ENCODE assay signal across 19 mouse cellular contexts in the genomic region with DNA sequence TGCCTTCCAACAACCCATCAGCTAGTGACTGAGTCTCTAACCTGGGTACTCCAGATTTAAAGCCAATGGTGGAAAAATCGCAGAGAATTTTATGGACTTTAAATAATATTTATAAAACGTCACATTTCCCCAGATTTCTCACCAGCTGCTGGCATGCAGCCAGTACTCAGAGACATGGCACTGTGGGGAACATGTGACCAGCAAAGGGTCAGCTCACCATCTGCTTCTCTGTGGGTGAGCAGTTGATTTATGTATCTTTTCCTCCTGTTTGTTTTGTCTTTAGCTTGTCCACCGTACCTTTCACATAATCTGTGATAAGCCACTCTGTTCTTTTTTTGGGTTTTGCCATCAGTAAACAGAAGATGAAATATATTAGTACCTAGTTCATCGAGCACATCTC.
A peak's percentile ranks its signal among the peaks of the same experiment; 100 is the strongest.
DNase-seq lines count a peak whose midpoint lies in the region; ATAC-seq and TF ChIP-seq lines count a peak whose summit lies in the region.
"Had no signal": no experiment of that assay in that cellular context is flagged by ENCODE, and none has a peak within 500 bp of the region (broad histone marks: within the 10 kb centered on the region; RNA-seq: fewer than 3 reads in every experiment).

No protein-coding gene starts in this region.

- H3K27ac ChIP-seq in heart, embryonic 13.5 days (replicated peaks): no peak overlapping the region
- H3K27ac ChIP-seq in heart, adult 2 months: no peak overlapping the region
- H3K27ac ChIP-seq in midbrain, postnatal 0 days (ENCODE audit: low read depth, low read length): no peak overlapping the region
- H3K27ac ChIP-seq in midbrain, embryonic 10.5 days (replicated peaks): no peak overlapping the region
- H3K27ac ChIP-seq: embryonic facial prominence, embryonic 10.5 days; forebrain, embryonic 12.5 days; hindbrain, embryonic 13.5 days; intestine, embryonic 15.5 days; limb, embryonic 15.5 days; liver, embryonic 15.5 days; stomach, postnatal 0 days had no signal

- no peak for ATAC-seq in heart, embryonic 13.5 days (ENCODE audit: extremely low read depth, insufficient number of reproducible peaks, low FRiP score, low TSS enrichment)
- ATAC-seq in midbrain, postnatal 0 days (ENCODE audit: low FRiP score): no peak
- ATAC-seq: intestine, embryonic 15.5 days had no signal

- TF ChIP-seq POLR2A in heart, adult 2 months (IDR thresholded peaks at IDR 0.05; ENCODE audit: insufficient read depth, low read depth, low read length): no peak

- H3K4me3 ChIP-seq in heart, embryonic 13.5 days: no peak overlapping the region
- no peak overlapping the region for H3K4me3 ChIP-seq in heart, adult 2 months
- no peak overlapping the region for H3K4me3 ChIP-seq in midbrain, postnatal 0 days (ENCODE audit: low read depth, low read length)
- H3K4me3 ChIP-seq in midbrain, embryonic 10.5 days: no peak overlapping the region
- H3K4me3 ChIP-seq: embryonic facial prominence, embryonic 10.5 days; forebrain, embryonic 12.5 days; heart, embryonic 12.5 days; hindbrain, embryonic 13.5 days; intestine, embryonic 15.5 days; limb, embryonic 15.5 days; liver, embryonic 15.5 days had no signal

- peak overlapping the region; percentile 21; the same call in 1 of the 2 replicates for H3K9ac ChIP-seq in heart, embryonic 13.5 days
- no peak overlapping the region for H3K9ac ChIP-seq in heart, adult 2 months (ENCODE audit: low read depth, low read length)
- H3K9ac ChIP-seq in midbrain, postnatal 0 days (replicated peaks; ENCODE audit: low read length, poor library complexity, severe bottlenecking): no peak overlapping the region
- H3K9ac ChIP-seq: forebrain, embryonic 12.5 days; heart, embryonic 12.5 days; hindbrain, embryonic 13.5 days; intestine, embryonic 15.5 days; limb, embryonic 15.5 days; liver, embryonic 15.5 days had no signal

- no peak for DNase-seq in heart, adult 2 months
- peak; percentile 20 for DNase-seq in midbrain, postnatal 0 days (ENCODE audit: low spot score)
- DNase-seq in midbrain, embryonic 10.5 days (ENCODE audit: low spot score): no peak
- peak; percentile 77 for DNase-seq in cerebellum, adult 8-10 months
- peak; percentile 53 for DNase-seq in mesoderm, embryonic 11.5 days (ENCODE audit: low read depth, low spot score)
- no peak for DNase-seq in urinary bladder, adult 18-20 months (ENCODE audit: low spot score in 2 of 2)
- DNase-seq in frontal cortex, postnatal 14 days (ENCODE audit: low spot score in 2 of 2): no peak
- DNase-seq: lung, postnatal 10 days; right cerebral cortex, postnatal 25 days had no signal

- H3K79me2 ChIP-seq in heart, adult 2 months (replicated peaks; ENCODE audit: control insufficient read depth, insufficient read depth, low read length): no peaks in the 10 kb centered on the region

- H3K9me3 ChIP-seq in heart, embryonic 13.5 days: no peaks in the 10 kb centered on the region
- no peaks in the 10 kb centered on the region for H3K9me3 ChIP-seq in midbrain, postnatal 0 days (ENCODE audit: low read length)
- no peaks in the 10 kb centered on the region for H3K9me3 ChIP-seq in midbrain, embryonic 10.5 days (replicated peaks)
- H3K9me3 ChIP-seq: embryonic facial prominence, embryonic 10.5 days; forebrain, embryonic 12.5 days; heart, embryonic 12.5 days; hindbrain, embryonic 13.5 days; intestine, embryonic 15.5 days; limb, embryonic 15.5 days; liver, embryonic 15.5 days had no signal

- WGBS in heart, embryonic 13.5 days: 64% methylated on average over 4 of the region's 4 CpGs
- WGBS in heart, adult 2 months: 68% methylated on average over 4 of the region's 4 CpGs
- WGBS in midbrain, postnatal 0 days: 60% methylated on average over 4 of the region's 4 CpGs
- 84% methylated on average over 4 of the region's 4 CpGs for WGBS in midbrain, embryonic 10.5 days

- H3K36me3 ChIP-seq in heart, embryonic 13.5 days: peaks cover 94% of the 10 kb centered on the region
- no peaks in the 10 kb centered on the region for H3K36me3 ChIP-seq in heart, adult 2 months (ENCODE audit: control insufficient read depth, insufficient read depth, low read length)
- peaks cover 46% of the 10 kb centered on the region for H3K36me3 ChIP-seq in midbrain, postnatal 0 days (ENCODE audit: insufficient read depth, low read length)
- H3K36me3 ChIP-seq in midbrain, embryonic 10.5 days: peaks cover 48% of the 10 kb centered on the region

- H3K27me3 ChIP-seq in heart, embryonic 13.5 days (replicated peaks): no peaks in the 10 kb centered on the region
- no peaks in the 10 kb centered on the region for H3K27me3 ChIP-seq in heart, adult 2 months (ENCODE audit: control insufficient read depth, insufficient read depth, low read length)
- no peaks in the 10 kb centered on the region for H3K27me3 ChIP-seq in midbrain, postnatal 0 days (ENCODE audit: insufficient read depth, low read length)
- H3K27me3 ChIP-seq in midbrain, embryonic 10.5 days (ENCODE audit: low read depth, poor library complexity, severe bottlenecking): no peaks in the 10 kb centered on the region
- H3K27me3 ChIP-seq: CH12.LX; forebrain, embryonic 12.5 days; heart, embryonic 12.5 days; hindbrain, embryonic 13.5 days; intestine, embryonic 15.5 days; limb, embryonic 15.5 days; liver, embryonic 15.5 days had no signal

- H3K4me2 ChIP-seq in heart, embryonic 13.5 days: no peak overlapping the region
- no peak overlapping the region for H3K4me2 ChIP-seq in midbrain, postnatal 0 days (ENCODE audit: low read depth, low read length, poor library complexity, severe bottlenecking)
- H3K4me2 ChIP-seq: forebrain, embryonic 12.5 days; heart, embryonic 12.5 days; hindbrain, embryonic 13.5 days; intestine, embryonic 15.5 days; limb, embryonic 15.5 days; liver, embryonic 15.5 days had no signal

- H3K4me1 ChIP-seq in heart, embryonic 13.5 days: peaks cover 11% of the 10 kb centered on the region
- peaks cover 1% of the 10 kb centered on the region; the same call in 1 of the 2 replicates for H3K4me1 ChIP-seq in heart, adult 2 months (ENCODE audit: control insufficient read depth, insufficient read depth, low read length)
- no peaks in the 10 kb centered on the region for H3K4me1 ChIP-seq in midbrain, postnatal 0 days (ENCODE audit: insufficient read depth, low read length)
- H3K4me1 ChIP-seq in midbrain, embryonic 10.5 days: no peaks in the 10 kb centered on the region
- H3K4me1 ChIP-seq: forebrain, embryonic 12.5 days; intestine, embryonic 15.5 days; liver, embryonic 15.5 days had no signal

- no peak for TF ChIP-seq CTCF in heart, adult 2 months (IDR thresholded peaks at IDR 0.05)
- no peak for TF ChIP-seq CTCF in midbrain, postnatal 0 days (IDR thresholded peaks at IDR 0.05)

- intact Hi-C loops in heart, adult 2 months (cut with DNase I): no loop called here

- TF ChIP-seq EP300 in heart, adult 2 months (IDR thresholded peaks at IDR 0.05; ENCODE audit: insufficient read depth, low read depth, low read length): no peak

Comparison
In these comparisons a context has a peak if more than half of its experiments do, and no peak if none do; other contexts are left out.
1. DNase-seq: peak in midbrain, postnatal 0 days (single experiment), cerebellum, adult 8-10 months (single experiment) and mesoderm, embryonic 11.5 days (single experiment); none in heart, adult 2 months (0 of 2), midbrain, embryonic 10.5 days (single experiment), urinary bladder, adult 18-20 months (0 of 2) and frontal cortex, postnatal 14 days (0 of 2).